Comparison of ENCODE assay signal across 12 mouse cellular contexts in genomic region chr10:68067961-68068360, GRCm38 (mm10).
"Had no signal": no experiment of that assay in that cellular context is flagged by ENCODE, and none has a peak within 500 bp of the region (broad histone marks: within the 10 kb centered on the region; RNA-seq: fewer than 3 reads in every experiment).

No protein-coding gene starts in this region.

- DNase-seq: retina, postnatal 1 day; right cerebral cortex, adult 18-20 months; right cerebral cortex, postnatal 14 days; right cerebral cortex, postnatal 25 days; right cerebral cortex, postnatal 4 days; spleen, adult 18-20 months; thymus, adult 18-20 months; thymus, adult 2 months; thymus, postnatal 14 days; thymus, postnatal 25 days; thymus, postnatal 36 days; thymus, postnatal 4 days had no signal
